Mouse (Mus musculus) liver, adult 2 months (tissue): ENCODE results near the gene Pih1d1. TPM values are rescaled to one million over a fixed set of nuclear protein-coding genes. Genes with fewer than 3 reads are reported as not detected.

Source experiments
- DNase-seq: peaks from one replicate; pipeline ENCODE4 v3.0.0-alpha.2; 2011; ENCODE audit warnings: low read depth, low spot score; ENCODE audit errors: extremely low read depth
- H3K27ac ChIP-seq: fragments of 200-500 bp; replicated peaks from 2 replicates; pipeline ENCODE4 v1.5.1; 2012; ENCODE audit warnings: low read depth, mild to moderate bottlenecking, control low read depth, inconsistent platforms, low read length; ENCODE audit not compliant: insufficient read depth
- H3K27me3 ChIP-seq: fragments of 200-500 bp; 2 replicates; pipeline ENCODE4 v1.6.1; 2012; ENCODE audit warnings: mild to moderate bottlenecking, moderate library complexity, low read length, inconsistent platforms; ENCODE audit not compliant: control insufficient read depth, insufficient read depth
- H3K36me3 ChIP-seq: fragments of 200-500 bp; 2 replicates; pipeline ENCODE4 v1.6.1; 2012; ENCODE audit warnings: low read length, inconsistent platforms; ENCODE audit not compliant: control insufficient read depth, insufficient read depth
- H3K4me1 ChIP-seq: fragments of 200-500 bp; 2 replicates; pipeline ENCODE4 v1.6.1; 2011; ENCODE audit warnings: low read length; ENCODE audit not compliant: control insufficient read depth, insufficient read depth
- H3K4me3 ChIP-seq: fragments of 200-500 bp; 2 replicates; pipeline ENCODE4 v1.5.1; 2011; ENCODE audit warnings: low read depth, mild to moderate bottlenecking, control low read depth, low read length, moderate library complexity; ENCODE audit not compliant: insufficient read depth
- H3K79me2 ChIP-seq: fragments of 200-500 bp; 2 replicates; pipeline ENCODE4 v1.6.1; 2012; ENCODE audit warnings: inconsistent platforms, mild to moderate bottlenecking, low read length, moderate library complexity; ENCODE audit not compliant: control insufficient read depth, insufficient read depth
- H3K9ac ChIP-seq: fragments of 200-500 bp; 2 replicates; pipeline ENCODE4 v1.6.1; 2012; ENCODE audit warnings: low read depth, mild to moderate bottlenecking, control low read depth, inconsistent platforms, low read length
- CTCF ChIP-seq: fragments of 200-500 bp; IDR thresholded peaks from 2 replicates; pipeline ENCODE4 v1.5.1; 2011; ENCODE audit warnings: low read depth, low read length, control low read depth
- POLR2A ChIP-seq: fragments of 200-500 bp; IDR thresholded peaks from 2 replicates; pipeline ENCODE4 v1.6.1; 2011; ENCODE audit warnings: low read length, control low read depth; ENCODE audit not compliant: insufficient read depth; ENCODE audit errors: extremely low read depth
- WGBS: fragments of 180-500 bp; shearing (Covaris S2); methylation state at CpG from one replicate; pipeline ENCODE4 v1.1.7; 2018; 5-methylcytosine and 5-hydroxymethylcytosine counted together
- polyA plus RNA-seq: library from polyadenylated mRNA; depleted of rRNA; stranded (reverse); fragments of >200 nt; gene quantifications from 2 replicates; pipeline ENCODE4 v1.2.3, GENCODE M21; 2012
- total RNA-seq: library from RNA; depleted of rRNA; stranded (reverse); fragments of >200 nt; gene quantifications from 2 replicates; pipeline ENCODE4 v1.2.3, GENCODE M21; 2014

The Pih1d1 gene
- total and polyA plus RNA-seq, 2 experiments: 48.0 to 62.1 TPM

DNA sequence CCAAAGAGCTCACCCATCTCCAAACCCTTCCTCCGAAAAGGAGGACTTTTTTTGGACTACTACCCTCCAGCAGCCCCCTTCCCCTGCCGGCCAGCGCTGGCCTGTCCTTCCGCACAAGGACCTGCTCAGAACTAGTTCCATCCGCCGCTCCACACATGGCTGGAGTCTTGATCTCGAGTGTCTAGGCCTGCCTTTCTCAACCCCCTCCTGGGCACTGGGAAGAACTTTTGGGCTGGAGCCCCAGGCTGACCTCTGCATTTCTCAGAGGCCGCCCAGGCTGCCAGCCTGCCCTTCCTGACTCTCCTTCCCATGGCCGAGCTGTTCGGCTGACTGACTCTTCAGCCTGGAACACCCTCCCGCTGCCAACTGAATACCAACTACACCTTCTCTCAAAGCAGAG, 28.5 kb downstream of the Pih1d1 start:
- no peaks in the 10 kb centered on the region for H3K36me3 ChIP-seq
- peaks cover 5% of the 10 kb centered on the region; the same call in 1 of the 2 replicates for H3K4me1 ChIP-seq
- no peak for TF ChIP-seq CTCF
- no peak for TF ChIP-seq POLR2A
- no peak for DNase-seq
- no peak overlapping the region for H3K4me3 ChIP-seq
- no peak overlapping the region for H3K27ac ChIP-seq
- H3K27me3 ChIP-seq: peaks cover 23% of the 10 kb centered on the region
- no peaks in the 10 kb centered on the region for H3K79me2 ChIP-seq
- H3K9ac ChIP-seq: no peak overlapping the region; the same call in 1 of the 2 replicates
- 12% methylated on average over 11 of the region's 11 CpGs for WGBS

DNA sequence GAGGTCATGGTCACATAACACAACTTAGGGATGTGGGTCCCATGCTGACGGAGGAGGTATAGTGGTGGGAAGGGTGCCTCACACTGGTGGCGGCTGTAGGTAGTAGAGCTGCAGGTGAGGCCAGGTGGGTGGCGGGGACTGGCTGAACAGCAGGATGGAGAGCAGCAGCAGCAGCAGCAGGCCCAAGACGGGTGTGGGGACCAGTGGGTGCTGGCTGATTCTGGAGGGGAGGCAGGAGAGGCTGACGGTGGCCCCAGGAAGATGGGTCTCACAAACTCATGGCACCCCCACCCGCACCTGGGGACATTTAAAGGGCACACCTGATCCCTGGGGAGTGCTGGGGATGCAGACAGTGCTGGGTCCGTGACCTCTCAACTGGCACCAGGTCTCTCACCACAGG, 29.6 kb downstream of the Pih1d1 start:
- no peak for TF ChIP-seq CTCF
- no peak for TF ChIP-seq POLR2A
- WGBS: 72% methylated on average over 7 of the region's 7 CpGs
- Histone ChIP-seq H3K36me3 (no peaks in the 10 kb centered on the region), H3K4me3 (no peak overlapping the region), H3K27ac (no peak overlapping the region), H3K9ac (no peak overlapping the region), H3K27me3 (peaks cover 20% of the 10 kb centered on the region), H3K4me1 (peaks cover 5% of the 10 kb centered on the region; the same call in 1 of the 2 replicates), H3K79me2 (no peaks in the 10 kb centered on the region)
- no peak for DNase-seq

DNA sequence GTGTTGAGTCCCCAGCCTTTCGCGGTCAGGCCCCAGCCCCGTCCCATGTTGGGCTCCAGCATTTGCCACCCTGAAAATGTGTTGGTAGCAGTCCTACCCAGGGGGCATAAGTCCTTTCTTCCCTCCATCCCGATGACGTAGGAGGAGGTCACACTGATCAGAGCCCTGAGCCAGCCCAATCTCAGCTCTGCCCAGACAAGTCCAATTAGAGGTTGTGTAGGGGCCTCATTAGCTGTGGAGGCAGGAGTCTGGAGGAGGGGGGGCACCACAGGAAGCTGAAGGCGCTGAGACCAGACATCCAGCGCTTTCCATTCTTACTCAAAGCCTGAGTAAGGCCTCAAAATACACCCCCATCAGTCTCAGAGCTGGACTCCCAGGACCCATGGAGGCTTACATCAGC, 31.8 kb downstream of the Pih1d1 start:
- H3K9ac ChIP-seq: no peak overlapping the region
- no peaks in the 10 kb centered on the region for H3K36me3 ChIP-seq
- no peak overlapping the region for H3K4me3 ChIP-seq
- no peak overlapping the region for H3K27ac ChIP-seq
- 70% methylated on average over 7 of the region's 7 CpGs for WGBS
- peaks cover 23% of the 10 kb centered on the region for H3K27me3 ChIP-seq
- no peak for DNase-seq
- H3K79me2 ChIP-seq: no peaks in the 10 kb centered on the region
- peaks cover 5% of the 10 kb centered on the region; the same call in 1 of the 2 replicates for H3K4me1 ChIP-seq
- TF ChIP-seq POLR2A (no peak), CTCF (no peak)

DNA sequence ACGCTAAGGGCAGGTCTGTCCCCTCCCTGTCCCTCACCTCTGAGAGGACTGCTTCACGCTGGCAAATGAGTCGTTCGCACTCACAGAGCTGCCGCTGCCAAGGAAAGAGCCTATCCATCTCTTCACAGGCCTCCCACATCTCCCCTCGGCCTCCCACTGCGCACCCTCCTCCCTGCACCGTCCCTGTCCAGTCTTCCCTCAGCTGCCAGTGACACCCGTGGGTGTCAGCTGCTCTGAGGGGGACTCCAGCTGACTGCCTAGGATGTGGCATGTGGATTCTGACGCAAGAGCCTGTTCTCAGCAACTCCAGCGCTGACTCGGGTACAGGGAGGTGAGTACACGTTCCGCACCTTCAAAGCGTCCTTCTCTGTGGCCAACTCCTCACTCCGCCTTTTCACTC, 35.5 kb downstream of the Pih1d1 start:
- WGBS: 53% methylated on average over 16 of the region's 16 CpGs

DNA sequence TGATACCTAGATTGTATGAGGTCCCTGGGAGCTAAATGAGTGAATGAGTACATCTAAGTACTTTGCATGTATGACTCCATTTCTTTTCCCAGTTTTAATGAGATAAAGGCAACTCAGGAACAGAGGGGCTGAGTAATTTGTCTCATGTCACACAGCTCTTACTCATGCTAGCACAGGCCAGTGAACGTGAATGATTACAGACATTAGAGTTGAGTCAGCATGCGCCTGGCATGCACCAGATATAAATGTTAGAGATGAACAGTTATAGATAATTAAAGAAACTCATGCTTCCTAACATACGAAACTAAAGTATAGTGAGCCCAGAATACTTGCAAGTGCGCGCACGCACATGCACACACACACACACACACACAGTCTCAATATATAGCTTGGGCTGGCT, 36.1 kb downstream of the Pih1d1 start:
- no peak for DNase-seq

More for the DNA sequence above, 35.5 kb downstream of the Pih1d1 start:
- no peak for TF ChIP-seq POLR2A
- no peak for TF ChIP-seq CTCF
- Histone ChIP-seq H3K79me2 (no peaks in the 10 kb centered on the region), H3K9ac (no peak overlapping the region), H3K4me3 (no peak overlapping the region), H3K36me3 (no peaks in the 10 kb centered on the region), H3K4me1 (no peaks in the 10 kb centered on the region), H3K27me3 (peaks cover 10% of the 10 kb centered on the region), H3K27ac (no peak overlapping the region)
- DNase-seq: no peak

DNA sequence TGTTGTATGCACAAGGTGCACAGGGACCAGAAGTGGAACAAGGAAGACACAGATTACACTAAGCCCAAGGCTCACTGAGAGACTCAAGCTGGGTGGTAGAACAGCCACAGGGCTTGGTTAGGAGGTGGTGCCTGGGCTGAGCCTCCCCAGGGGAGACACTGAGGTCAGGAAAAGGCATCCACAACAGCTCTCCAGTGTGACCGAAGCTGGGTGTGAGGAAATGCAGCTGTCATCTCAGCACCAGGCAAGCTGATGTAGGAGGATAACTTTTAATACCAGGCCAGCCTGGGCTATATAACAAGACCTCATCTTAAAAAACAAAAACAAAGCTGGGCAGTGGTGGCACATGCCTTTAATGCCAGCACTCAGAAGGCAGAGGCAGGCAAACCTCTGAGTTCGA, 37.1 kb downstream of the Pih1d1 start:
- no peak for DNase-seq
- no peaks in the 10 kb centered on the region for H3K4me1 ChIP-seq
- H3K27me3 ChIP-seq: peaks cover 10% of the 10 kb centered on the region; the same call in 1 of the 2 replicates
- no peak overlapping the region for H3K4me3 ChIP-seq
- no peak overlapping the region for H3K27ac ChIP-seq
- WGBS: 53% methylated on average over 2 of the region's 2 CpGs
- no peaks in the 10 kb centered on the region for H3K36me3 ChIP-seq
- H3K79me2 ChIP-seq: no peaks in the 10 kb centered on the region
- no peak for TF ChIP-seq CTCF
- no peak for TF ChIP-seq POLR2A
- no peak overlapping the region for H3K9ac ChIP-seq

More for the DNA sequence above, 36.1 kb downstream of the Pih1d1 start:
- Histone ChIP-seq H3K79me2 (no peaks in the 10 kb centered on the region), H3K36me3 (no peaks in the 10 kb centered on the region), H3K27ac (no peak overlapping the region), H3K4me3 (no peak overlapping the region), H3K9ac (no peak overlapping the region), H3K27me3 (peaks cover 10% of the 10 kb centered on the region), H3K4me1 (no peaks in the 10 kb centered on the region)
- WGBS: 88% methylated on average over 6 of the region's 6 CpGs
- no peak for TF ChIP-seq POLR2A
- TF ChIP-seq CTCF: no peak
